Mouse (Mus musculus): ENCODE measurements at regions not wholly inside any gene's neighbourhood (a gene's known extent, or its start where the extent isn't known, plus 50 kb on each side); places are given as distances from the start of the nearest gene placed in this dataset.

DNA sequence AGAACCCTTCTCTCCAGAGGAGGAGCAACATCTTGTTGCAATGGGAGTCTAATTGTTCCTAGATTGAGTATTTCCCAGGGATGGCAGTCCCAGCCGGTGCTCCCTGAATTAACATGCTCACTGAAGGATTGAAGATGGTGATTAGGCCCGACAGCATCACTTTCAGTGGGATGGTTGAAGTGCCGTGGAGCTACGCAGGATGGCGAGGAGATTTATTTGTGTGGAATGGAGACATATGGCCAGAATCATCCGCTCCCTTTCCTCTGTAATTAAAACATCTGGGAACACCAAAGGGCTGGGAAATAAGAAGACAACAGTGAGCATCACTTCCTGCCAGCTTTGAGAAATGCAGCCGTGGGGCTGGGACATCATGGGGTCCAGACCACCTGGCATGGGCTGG, 512.4 kb downstream of the Dhx35 start:
- no peaks in the 10 kb centered on the region for H3K27me3 ChIP-seq (replicated peaks)
- no peaks in the 10 kb centered on the region for H3K9me3 ChIP-seq
- no peaks in the 10 kb centered on the region for H3K36me3 ChIP-seq
- no peak overlapping the region for H3K4me3 ChIP-seq
- no peak overlapping the region for H3K9ac ChIP-seq
- H3K4me1 ChIP-seq, result no peaks in the 10 kb centered on the region
- 63% methylated on average over 7 of the region's 7 CpGs for WGBS
- no peak overlapping the region for H3K27ac ChIP-seq
- no peak overlapping the region for H3K4me2 ChIP-seq (replicated peaks)
- no peak for ATAC-seq (ENCODE audit: low FRiP score, low read depth)

DNA sequence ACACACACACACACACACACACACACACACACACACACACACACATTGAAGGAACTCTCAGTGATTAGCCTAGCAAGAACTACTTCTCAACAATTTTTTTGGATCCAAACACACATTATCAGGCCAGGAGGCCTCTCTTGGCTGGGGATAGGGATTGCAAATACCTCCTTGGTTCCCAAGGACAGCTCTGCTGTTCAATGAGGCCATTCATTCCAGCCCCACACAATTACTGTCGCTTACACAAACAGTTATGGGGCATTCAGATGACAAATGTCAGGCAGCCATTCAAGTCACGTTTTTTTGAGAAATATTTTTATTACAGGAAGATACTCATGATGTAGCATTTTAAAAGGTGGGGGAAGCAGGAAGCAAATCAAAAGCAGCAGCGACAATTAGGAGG, 540.1 kb downstream of the Dhx35 start:
- Histone ChIP-seq H3K27ac (no peak overlapping the region), H3K9ac (no peak overlapping the region), H3K9me3 (no peaks in the 10 kb centered on the region), H3K4me3 (no peak overlapping the region), H3K4me1 (no peaks in the 10 kb centered on the region), H3K27me3 (replicated peaks) (no peaks in the 10 kb centered on the region), H3K36me3 (no peaks in the 10 kb centered on the region), H3K4me2 (replicated peaks) (no peak overlapping the region)
- no peak for ATAC-seq (ENCODE audit: low FRiP score, low read depth)
- WGBS, result 54% methylated on average over 3 of the region's 3 CpGs

DNA sequence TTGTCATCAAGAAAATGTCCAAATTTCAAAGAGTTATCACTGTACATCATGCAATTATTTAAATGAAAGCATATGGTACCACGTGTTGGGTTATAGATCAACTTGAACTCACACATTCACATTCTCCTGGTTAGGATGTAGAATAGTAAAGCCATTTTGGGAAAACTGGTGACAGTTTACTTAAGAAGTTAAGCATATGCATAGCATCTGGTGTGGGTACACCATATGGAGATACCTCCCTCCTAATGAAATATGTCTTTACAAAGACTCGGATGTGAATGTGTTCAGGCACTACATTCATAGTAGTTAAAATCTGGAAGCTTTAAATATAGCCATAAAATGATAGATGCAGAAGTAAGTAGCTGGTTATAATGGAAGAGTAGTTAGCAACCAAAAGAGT, 542.0 kb downstream of the Dhx35 start:
- H3K9me3 ChIP-seq, result no peaks in the 10 kb centered on the region
- no peak overlapping the region for H3K9ac ChIP-seq
- no peak overlapping the region for H3K27ac ChIP-seq
- no peaks in the 10 kb centered on the region for H3K27me3 ChIP-seq (replicated peaks)
- ATAC-seq (ENCODE audit: low FRiP score, low read depth), result no peak
- H3K4me1 ChIP-seq, result no peaks in the 10 kb centered on the region
- H3K4me3 ChIP-seq, result no peak overlapping the region
- H3K36me3 ChIP-seq, result no peaks in the 10 kb centered on the region
- no peak overlapping the region for H3K4me2 ChIP-seq (replicated peaks)
- 75% methylated on average over 2 of the region's 2 CpGs for WGBS

DNA sequence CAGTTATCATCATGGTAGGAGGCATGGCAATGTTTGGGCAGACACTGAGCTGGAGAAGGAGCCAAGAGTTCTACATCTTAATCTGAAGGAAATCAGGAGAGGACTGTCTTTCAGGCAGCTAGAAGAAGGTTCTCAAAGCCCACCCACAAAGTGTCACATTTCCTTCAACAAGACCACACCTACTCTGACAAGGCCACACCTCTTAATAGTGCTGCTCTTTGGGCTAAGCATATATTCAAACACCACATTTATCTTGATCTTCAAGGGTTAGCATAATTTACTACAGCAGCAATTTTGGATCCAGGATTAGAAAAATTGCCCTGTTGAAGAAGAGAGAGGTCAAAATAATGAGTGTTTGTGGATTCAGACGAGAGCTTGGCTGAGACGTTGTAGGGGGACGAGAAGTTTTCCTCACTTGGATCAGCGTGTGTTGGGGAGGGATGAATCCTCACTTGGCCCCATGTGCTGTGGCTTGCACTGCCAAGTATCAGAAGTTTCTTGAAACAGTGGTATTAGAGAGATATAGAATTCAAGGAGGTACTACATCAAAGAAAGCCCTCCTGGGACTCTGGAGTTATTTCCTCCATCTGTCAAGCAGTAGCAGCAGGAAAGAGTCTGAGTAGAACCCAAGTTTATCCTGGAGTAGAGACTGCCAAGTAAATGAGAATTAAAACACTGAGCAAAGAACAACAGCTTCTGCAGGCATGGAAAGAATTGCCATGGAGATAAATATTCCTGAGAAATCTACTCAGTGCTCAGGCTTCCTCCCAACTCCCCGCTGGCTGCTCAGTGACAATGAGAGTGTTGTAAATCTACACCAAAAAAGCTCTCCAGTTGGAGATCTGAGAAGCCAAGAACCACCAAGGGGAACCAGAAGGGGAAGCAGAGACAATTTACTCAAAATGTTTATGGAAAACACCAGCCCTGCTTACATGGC, 549.3 kb downstream of the Dhx35 start:
- no peak overlapping the region for H3K4me2 ChIP-seq (replicated peaks)
- no peak for ATAC-seq (ENCODE audit: low FRiP score, low read depth)
- 72% methylated on average over 5 of the region's 5 CpGs for WGBS

DNA sequence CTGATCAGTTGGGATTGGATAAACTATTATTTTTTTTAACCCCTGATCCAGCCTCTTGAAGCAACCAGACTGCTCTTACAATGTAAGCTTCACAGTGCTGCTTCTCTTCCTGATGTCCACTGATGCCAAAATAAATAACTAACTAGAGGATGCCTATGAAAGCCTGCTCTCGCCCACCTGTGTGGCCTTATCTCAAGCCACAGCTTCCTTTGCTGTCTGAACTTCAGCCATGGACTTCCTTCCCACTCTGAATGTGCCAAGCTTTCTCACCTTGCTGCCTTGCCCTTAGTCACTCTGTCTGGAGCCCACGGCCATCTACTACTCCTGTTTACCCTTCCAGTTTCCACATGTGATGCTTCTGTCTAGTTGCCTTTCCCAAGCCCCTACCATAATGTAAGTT, 559.6 kb downstream of the Dhx35 start:
- H3K4me3 ChIP-seq, result no peak overlapping the region
- no peak for ATAC-seq (ENCODE audit: low FRiP score, low read depth)
- H3K36me3 ChIP-seq, result no peaks in the 10 kb centered on the region
- H3K9me3 ChIP-seq, result no peaks in the 10 kb centered on the region
- no peak overlapping the region for H3K27ac ChIP-seq
- no peak overlapping the region for H3K4me2 ChIP-seq (replicated peaks)
- no peaks in the 10 kb centered on the region for H3K4me1 ChIP-seq
- H3K9ac ChIP-seq, result no peak overlapping the region
- 63% methylated on average over 2 of the region's 2 CpGs for WGBS
- no peaks in the 10 kb centered on the region for H3K27me3 ChIP-seq (replicated peaks)

More for the DNA sequence above, 549.3 kb downstream of the Dhx35 start:
- no peak overlapping the region for H3K4me3 ChIP-seq
- H3K9me3 ChIP-seq, result no peaks in the 10 kb centered on the region
- no peaks in the 10 kb centered on the region for H3K4me1 ChIP-seq
- H3K27me3 ChIP-seq (replicated peaks), result no peaks in the 10 kb centered on the region
- no peak overlapping the region for H3K9ac ChIP-seq
- no peak overlapping the region for H3K27ac ChIP-seq
- H3K36me3 ChIP-seq, result no peaks in the 10 kb centered on the region

DNA sequence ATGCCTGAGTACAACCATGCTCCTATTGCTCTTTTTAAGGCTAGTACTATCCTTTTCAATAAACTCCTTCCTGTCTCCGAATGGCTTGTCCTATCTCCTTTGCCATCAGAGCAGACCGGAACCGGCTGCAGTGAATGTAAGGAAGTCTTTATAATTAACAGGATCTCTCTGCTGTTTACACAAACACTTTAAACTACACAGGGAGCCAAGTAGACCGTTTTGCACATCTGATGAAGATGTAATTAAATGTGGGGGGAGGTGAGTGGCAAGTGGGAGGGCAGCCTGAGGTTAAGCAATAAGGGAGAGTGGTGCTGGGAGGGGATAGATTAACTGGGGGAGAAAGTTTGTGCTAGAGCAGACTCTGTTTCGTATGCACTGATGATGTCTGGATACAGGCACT, 561.9 kb downstream of the Dhx35 start:
- no peaks in the 10 kb centered on the region for H3K27me3 ChIP-seq (replicated peaks)
- H3K9ac ChIP-seq, result no peak overlapping the region
- no peak overlapping the region for H3K4me3 ChIP-seq
- H3K27ac ChIP-seq, result no peak overlapping the region
- no peak overlapping the region for H3K4me2 ChIP-seq (replicated peaks)
- H3K36me3 ChIP-seq, result no peaks in the 10 kb centered on the region
- no peaks in the 10 kb centered on the region for H3K9me3 ChIP-seq
- no peaks in the 10 kb centered on the region for H3K4me1 ChIP-seq
- 50% methylated on average over 5 of the region's 5 CpGs for WGBS
- ATAC-seq (ENCODE audit: low FRiP score, low read depth), result no peak

DNA sequence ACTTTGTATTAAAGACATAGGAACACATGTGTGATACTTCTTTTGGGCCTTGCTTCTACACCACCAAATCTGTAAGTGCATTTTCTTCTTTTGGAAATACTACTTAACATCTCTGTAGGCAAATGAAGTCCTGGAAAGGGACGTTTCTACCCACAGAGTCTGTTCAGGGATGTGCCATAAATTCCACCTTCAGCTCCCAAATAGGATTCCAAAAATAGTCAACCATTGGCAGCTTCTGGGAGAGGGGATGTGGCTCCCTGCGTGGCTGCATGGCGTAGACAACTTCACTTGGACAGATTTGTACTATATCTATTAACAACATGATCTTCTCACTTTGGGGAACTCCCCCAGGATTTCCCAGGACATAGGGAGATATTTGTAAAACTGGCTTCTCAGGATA, 566.8 kb downstream of the Dhx35 start:
- Histone ChIP-seq H3K4me1 (no peaks in the 10 kb centered on the region), H3K36me3 (no peaks in the 10 kb centered on the region), H3K9ac (no peak overlapping the region), H3K27ac (no peak overlapping the region), H3K4me3 (no peak overlapping the region), H3K9me3 (no peaks in the 10 kb centered on the region), H3K4me2 (replicated peaks) (no peak overlapping the region), H3K27me3 (replicated peaks) (no peaks in the 10 kb centered on the region)
- WGBS, result 82% methylated on average over 3 of the region's 3 CpGs
- ATAC-seq (ENCODE audit: low FRiP score, low read depth), result no peak

DNA sequence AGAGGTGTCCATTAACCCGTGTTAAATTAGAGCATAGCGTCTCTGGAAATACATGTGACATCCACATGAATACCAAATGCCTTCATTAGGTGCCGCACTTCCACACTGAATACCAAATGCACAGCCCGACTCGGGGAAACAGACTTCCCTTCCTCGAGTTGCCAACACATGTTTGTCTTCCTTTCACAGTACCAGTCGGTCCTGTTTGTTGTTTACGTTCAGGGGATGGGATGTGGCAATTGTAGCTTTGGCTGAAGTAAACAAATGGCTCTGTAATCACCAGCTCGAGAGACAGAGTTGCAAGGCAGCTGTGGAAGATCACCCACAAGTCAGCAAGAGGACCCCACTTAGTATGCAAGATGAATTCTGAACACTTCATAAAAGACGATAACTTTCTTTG, 598.3 kb downstream of the Dhx35 start:
- Histone ChIP-seq H3K27me3 (replicated peaks) (no peaks in the 10 kb centered on the region), H3K9me3 (no peaks in the 10 kb centered on the region), H3K4me1 (no peaks in the 10 kb centered on the region), H3K27ac (no peak overlapping the region), H3K9ac (no peak overlapping the region), H3K4me2 (replicated peaks) (no peak overlapping the region), H3K36me3 (no peaks in the 10 kb centered on the region), H3K4me3 (no peak overlapping the region)
- ATAC-seq (ENCODE audit: low FRiP score, low read depth), result no peak
- 71% methylated on average over 10 of the region's 10 CpGs for whole genome bisulfite sequencing

DNA sequence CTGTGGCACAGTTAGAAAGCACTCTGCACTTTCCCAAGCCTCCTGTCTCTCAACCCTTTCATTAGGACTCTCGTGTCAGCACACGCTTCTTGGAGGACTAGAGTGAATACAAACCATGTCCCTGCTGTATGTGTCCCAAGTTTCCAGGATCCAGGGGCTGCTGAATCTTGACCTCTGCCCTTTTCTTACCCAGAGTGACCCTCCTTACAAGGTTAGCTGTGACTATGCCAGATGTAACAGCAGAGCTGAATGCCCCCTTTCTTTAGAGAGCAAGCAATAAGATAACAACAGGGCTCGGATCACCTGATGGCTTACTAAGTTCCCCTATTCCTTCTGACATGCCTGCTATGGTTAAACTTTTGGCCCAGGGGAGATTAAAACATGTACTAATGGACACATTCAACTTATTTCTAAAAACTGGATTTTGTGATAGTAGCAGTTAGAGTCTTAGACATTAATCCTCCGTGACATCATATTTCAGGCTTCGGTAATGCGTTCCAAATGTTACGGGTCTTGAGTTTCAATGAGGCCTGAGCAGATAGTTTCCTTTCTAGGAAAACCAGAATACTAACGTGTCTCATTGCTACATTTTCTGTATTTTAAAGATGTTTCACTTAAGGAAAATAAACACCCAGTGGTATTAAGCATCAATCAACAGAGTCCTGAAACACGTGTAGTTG, 607.0 kb downstream of the Dhx35 start:
- no peak for ATAC-seq (ENCODE audit: low FRiP score, low read depth)
- no peaks in the 10 kb centered on the region for H3K9me3 ChIP-seq

DNA sequence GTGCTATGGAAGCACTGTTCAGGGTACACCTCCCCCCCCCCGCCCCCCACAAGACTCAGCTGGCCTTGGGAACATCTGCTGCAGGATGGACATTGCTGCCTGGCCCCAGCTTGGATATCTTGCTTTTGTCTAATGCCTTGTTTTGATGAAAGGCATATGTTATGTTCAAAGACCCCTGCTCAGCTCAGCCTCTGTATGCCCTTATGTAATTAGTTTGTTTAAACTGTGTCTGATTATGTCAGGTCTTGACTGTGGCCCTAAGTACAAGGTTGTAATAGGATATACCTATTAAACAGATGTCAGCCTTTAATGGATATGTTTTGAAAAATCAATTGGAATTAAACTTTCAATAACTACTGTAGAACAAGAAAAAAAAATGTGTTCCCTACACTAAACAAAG, 610.3 kb downstream of the Dhx35 start:
- WGBS, result 57% methylated on average over 1 of the region's 1 CpGs
- no peak overlapping the region for H3K4me2 ChIP-seq (replicated peaks)
- no peak for ATAC-seq (ENCODE audit: low FRiP score, low read depth)
- H3K9ac ChIP-seq, result no peak overlapping the region
- no peaks in the 10 kb centered on the region for H3K36me3 ChIP-seq
- no peaks in the 10 kb centered on the region for H3K4me1 ChIP-seq
- H3K4me3 ChIP-seq, result no peak overlapping the region
- no peaks in the 10 kb centered on the region for H3K27me3 ChIP-seq (replicated peaks)
- H3K9me3 ChIP-seq, result no peaks in the 10 kb centered on the region
- H3K27ac ChIP-seq, result no peak overlapping the region

More for the DNA sequence above, 607.0 kb downstream of the Dhx35 start:
- 70% methylated on average over 9 of the region's 9 CpGs for WGBS
- H3K27me3 ChIP-seq (replicated peaks), result no peaks in the 10 kb centered on the region
- H3K36me3 ChIP-seq, result no peaks in the 10 kb centered on the region
- no peak overlapping the region for H3K4me3 ChIP-seq
- no peak overlapping the region for H3K9ac ChIP-seq
- no peak overlapping the region for H3K4me2 ChIP-seq (replicated peaks)
- no peaks in the 10 kb centered on the region for H3K4me1 ChIP-seq
- no peak overlapping the region for H3K27ac ChIP-seq

DNA sequence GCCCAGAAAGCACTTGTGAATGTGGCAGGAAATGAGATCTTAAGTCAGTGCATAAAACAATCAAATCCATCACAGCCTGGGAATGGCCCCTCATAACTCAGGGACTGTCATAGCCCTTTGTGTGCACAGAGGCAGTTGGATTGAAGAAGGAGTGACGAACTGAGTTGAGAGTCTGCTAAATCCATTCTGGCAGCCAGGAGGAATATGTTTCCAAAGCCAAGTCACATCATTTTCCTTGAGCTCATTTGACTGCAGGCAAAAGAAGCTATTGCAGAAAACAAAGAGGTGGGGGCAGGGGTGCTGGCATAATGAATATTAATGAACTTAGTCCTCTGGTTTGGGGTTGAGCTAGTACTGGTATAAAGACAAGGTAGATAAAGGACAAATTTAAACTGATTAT, 620.0 kb downstream of the Dhx35 start:
- Histone ChIP-seq H3K9ac (no peak overlapping the region), H3K4me3 (no peak overlapping the region), H3K4me1 (peaks cover 11% of the 10 kb centered on the region), H3K36me3 (no peaks in the 10 kb centered on the region), H3K27ac (no peak overlapping the region), H3K4me2 (replicated peaks) (0 out of 2 replicates have a peak overlapping the region, but pooled peaks have one; percentile 9), H3K27me3 (replicated peaks) (no peaks in the 10 kb centered on the region), H3K9me3 (no peaks in the 10 kb centered on the region)
- peak; percentile 72 for ATAC-seq (ENCODE audit: low FRiP score, low read depth)
- 2% methylated on average over 1 of the region's 1 CpGs for WGBS

DNA sequence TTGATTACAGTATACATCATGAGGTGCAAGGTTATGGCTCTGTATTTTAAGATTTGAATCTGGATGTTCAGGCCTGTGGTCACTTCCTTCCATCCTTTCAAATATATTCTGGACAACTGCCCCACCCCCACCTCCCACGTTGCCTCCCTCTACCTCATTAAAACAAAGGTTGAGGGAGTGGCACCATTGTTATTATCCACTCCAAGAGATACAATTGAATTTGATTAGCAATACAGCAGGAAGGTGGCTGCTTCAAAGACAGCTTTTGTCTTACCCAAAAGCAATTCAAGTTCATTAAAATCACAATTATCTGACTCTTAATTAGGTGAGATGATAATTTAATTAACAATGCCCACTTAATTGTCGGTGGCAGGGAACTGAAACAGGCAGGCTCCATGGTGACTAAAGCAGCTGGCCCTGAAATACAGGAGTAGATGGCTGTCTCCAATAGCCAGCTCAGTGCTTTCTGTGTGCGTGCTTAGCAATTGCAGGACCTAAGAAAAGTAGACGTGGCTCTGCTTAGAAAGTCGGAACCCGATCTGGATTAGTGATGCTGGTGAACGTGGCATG, 623.8 kb downstream of the Dhx35 start:
- H3K27me3 ChIP-seq (replicated peaks), result no peaks in the 10 kb centered on the region
- no peak overlapping the region for H3K27ac ChIP-seq
- no peak overlapping the region for H3K4me2 ChIP-seq (replicated peaks)
- no peak for ATAC-seq (ENCODE audit: low FRiP score, low read depth)
- H3K4me3 ChIP-seq, result no peak overlapping the region
- H3K36me3 ChIP-seq, result no peaks in the 10 kb centered on the region
- 55% methylated on average over 7 of the region's 7 CpGs for WGBS
- peaks cover 21% of the 10 kb centered on the region for H3K4me1 ChIP-seq
- H3K9ac ChIP-seq, result no peak overlapping the region
- H3K9me3 ChIP-seq, result no peaks in the 10 kb centered on the region

All from neural tube, embryonic 12.5 days (tissue).